Mouse (Mus musculus) right cerebral cortex, adult 18-20 months (tissue): Measurements from ENCODE around the gene Dck.

Experiments used
- DNase-seq: peaks from one replicate; pipeline ENCODE4 v3.0.0; 2022; ENCODE audit warnings: mixed read lengths

Dck gene

DNA sequence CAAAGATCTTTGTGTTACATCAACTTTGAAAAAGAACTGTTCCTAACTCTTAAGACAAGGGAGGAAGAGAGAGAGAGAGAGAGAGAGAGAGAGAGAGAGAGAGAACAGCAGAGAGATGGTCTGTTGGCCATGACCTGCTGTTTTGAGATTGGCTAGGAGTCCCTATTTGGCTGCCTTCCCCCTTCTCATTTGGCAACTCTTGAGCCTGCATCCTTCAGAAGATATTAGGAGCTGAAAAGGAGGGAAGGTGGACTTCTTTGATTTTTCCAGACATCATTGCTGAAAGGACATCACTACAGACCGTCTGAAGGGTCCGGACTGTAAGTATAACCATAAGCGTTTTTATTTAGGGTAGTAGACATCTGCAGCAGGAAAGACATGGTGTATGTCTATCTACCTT, 28.9 kb downstream of the Dck start:
- no peak for DNase-seq

DNA sequence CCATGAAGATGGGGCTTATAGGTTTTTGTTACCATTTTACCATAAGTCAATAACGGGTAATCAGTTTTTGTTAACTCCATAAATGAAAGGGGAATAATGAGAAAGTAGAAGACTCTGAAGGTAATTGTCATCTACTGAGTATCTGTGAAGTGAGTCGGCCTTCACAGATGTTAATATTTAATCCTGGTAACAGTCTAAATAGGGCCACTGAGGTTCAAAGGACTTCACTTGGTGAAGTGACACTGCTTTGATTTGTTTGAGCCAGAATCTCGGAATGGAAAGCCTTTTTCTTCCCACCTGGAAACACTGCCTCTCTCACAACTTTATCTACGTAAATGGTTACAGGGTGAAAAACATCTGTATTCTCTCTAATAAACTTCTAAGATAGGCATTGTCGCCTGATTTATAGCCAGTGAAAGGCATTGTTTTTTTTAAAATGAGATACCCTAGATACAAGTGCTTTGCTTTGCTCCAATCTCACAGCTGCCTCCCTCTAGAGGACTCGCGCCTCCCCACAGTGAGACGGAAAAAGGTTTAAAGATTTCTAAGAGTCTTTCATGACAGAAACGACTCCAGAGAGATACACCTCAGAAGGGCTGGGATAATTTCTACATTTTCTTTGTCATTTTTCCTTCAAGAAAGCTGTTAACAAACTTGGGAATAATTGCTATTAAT, 31.3 kb downstream of the Dck start:
- no peak for DNase-seq

DNA sequence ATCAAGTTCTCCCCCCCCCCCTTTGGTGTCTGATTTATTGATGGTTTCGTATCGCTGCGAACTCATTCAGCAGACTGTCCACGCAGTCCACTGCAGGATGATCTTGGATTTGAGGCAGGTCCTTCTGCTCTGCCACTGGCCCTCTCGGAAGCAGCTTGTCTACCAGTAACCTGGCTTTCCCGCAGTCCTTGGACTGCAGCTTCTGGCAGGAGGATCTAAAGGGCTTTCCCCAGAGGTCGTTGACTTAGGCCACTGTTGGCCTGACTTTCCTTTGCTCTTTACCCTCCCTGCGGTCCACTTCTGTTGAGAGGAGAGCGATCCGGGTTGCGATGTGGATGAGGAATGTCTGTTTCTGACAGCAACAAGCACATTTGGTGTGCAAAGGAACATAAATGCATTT, 31.8 kb downstream of the Dck start:
- no peak for DNase-seq

DNA sequence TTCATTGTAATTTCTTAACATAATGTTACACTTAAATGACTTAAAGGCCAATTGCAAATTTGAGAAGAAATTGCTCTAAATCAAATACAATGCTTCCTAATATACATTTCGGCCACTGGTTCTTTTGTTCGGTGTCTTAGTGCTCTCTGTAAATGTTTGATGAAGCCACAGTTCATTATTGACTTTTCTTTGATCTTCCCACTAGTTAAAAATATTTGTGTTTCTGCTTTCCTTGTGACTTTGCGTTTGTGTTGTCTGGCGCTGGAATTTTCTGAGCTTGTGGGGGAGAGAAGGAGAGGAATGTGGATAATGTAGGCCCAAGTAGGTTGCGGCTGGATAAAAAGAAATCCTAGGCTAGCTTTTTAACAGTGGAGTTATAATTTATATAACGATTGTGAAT, 32.3 kb downstream of the Dck start:
- DNase-seq = no peak

DNA sequence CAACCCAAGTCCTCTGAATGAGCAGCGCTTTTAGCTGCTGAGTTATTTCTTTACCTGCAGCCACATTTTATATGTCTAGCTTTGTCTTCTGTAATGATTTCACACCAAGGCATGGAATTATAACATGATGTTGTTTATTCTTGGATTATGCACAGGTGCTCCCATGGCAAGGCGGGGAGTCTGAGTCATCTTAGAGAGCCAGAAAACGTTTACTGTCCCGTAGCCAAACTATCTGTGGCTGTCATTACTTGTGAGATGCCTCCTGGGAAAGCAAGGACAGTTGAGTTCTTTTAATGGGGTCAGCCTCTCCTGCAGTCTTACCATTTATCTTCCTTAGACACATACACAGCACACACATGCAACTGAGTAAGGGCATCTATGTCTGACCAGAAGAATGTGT, 40.8 kb downstream of the Dck start:
- DNase-seq = no peak

DNA sequence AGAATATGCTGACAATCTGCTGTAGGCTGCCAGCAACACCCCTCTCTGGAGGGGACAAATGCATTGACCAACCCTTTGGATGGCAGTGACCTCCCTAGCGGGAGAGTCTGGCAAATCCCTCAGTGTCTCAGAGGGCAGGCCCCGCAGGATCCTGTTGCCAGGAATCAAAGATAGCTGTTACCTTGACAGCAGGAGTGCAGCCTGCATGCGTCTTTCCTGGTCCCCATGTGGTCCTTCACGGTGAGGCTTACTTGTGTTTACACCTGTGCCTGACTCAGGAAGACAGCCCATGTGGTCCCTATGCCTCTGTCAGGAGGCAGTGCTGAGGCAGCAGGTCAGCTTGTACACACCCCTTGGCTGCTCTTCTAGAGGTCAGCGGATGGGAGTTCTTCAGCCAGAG, 41.5 kb downstream of the Dck start:
- DNase-seq = no peak

DNA sequence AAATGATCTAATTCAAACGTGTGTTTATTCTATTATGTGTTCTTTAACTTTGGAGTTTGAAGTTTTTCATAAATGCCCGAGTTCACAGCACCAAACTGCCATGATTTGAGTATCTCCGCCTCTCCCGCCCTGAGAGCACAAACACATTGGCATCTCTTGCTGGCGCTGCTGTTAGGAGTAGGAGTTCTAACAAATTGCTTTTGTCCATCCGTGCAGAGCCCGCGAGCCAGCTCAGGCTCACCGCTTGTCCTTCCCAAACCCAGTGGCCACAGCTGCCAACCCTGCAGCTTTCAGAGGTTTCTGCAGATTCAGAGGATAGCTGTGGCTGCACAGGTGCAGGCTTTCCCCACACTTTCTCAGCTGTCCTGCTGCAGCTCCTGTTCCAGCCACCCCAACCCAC, 42.5 kb downstream of the Dck start:
- DNase-seq = peak; percentile 3

DNA sequence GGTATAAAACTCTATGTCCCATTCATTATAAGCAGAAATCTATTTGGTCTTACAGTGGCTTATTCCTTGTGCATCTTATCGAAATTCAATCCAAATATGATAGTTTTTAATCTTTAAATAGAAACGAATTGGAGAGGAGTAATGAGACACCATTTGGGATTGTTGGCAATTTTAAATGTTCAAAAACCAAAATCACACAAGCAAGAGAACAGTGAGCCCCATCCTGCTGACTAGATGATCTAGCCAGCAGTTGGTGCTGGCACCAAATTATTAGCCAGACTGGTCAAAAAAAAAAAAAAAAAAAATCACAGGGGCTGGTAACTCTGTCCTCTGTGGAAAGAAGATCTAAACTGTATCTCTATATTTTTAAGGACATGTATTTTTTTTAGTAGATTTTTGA, 48.4 kb downstream of the Dck start:
- DNase-seq = no peak

DNA sequence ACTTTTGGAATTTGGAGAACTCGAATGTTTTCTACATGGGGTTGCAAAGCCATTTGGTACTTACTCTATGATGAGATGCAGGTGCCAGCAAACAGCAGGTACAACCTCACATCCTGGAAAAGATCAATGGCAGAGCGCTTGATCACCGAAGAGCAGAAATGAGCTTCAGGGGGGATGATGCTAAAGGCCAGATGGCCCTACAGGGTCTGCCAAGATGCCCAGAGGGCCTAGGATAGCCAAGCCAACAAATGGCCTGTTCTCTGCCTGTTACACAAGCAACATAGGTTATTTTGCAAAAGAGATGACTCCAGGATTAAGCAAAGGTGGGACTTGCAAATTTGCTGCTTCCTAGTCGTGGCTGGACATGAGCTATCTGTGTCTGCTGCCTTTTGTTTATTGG, 49.8 kb downstream of the Dck start:
- DNase-seq = no peak

DNA sequence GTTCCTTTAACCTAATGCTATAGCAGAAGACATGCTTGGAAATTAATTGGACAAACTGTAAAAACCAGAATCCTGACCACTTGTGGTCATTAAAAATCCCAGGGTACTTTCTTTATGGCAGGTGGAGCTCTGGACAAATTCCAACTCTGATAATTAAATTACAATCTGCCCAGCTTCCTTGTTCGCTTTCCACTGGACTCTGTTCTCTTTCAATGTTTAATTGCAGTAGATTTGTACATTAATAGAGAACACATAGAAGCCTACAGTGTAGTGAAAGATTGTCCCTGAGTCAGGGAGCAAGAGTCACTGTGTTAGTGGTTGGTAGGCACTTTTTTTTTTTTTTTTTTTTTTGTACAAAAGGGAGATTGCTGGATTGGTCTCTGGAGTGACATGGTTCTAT, 56.7 kb downstream of the Dck start:
- DNase-seq = no peak

DNA sequence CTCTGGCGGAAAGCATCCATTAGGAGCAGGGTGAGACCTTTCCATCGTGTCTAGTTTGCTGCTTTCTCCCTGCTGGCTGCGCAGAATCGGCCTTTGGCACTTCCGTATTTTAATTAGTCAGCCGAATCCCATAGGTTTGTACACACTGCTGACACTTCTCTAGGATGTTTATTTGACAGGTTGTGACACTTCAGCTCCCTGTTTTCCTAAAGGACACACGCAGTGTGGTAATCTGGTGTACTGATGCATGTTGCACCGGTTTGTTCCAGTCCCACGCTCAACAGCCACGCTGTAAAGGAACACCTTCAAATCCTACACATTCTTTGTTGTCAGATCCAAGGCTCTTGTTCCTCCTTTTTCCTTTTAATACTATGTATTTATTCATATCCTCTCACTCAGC, 60.0 kb downstream of the Dck start:
- no peak for DNase-seq

DNA sequence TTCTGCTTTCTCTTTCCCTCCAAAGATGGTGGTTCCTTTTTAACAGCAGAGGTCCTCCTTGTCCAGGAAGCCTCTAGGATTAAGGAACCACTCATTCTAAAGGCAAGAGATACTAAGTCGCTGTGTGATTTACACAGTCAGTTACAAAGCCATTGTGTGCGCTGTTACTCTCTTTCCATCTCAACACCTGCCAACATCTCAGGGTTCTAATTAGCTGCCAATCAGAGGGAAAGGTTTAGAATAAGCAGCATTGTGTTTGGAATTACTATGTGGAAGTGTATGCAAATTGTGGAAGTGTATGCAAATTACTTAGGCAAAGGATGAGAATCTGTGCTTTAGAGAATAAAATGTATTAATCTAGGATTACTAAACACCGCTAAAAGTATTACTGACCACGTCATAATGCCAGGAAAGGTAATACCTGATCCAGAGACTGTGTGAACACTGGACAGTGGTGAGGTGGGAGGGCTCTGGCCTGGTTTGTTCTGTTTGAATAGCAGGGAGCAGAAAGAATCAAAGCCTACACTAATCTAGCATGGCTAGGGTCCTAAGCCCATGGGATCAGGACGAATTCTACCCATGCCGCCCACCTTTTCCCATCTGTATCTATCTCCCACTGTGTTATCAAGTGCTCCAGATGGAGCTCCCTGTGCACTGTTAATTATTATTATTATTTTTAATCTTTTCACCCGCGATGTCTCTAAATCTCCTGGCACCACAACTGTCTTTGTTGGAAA, 65.2 kb downstream of the Dck start:
- DNase-seq = no peak

DNA sequence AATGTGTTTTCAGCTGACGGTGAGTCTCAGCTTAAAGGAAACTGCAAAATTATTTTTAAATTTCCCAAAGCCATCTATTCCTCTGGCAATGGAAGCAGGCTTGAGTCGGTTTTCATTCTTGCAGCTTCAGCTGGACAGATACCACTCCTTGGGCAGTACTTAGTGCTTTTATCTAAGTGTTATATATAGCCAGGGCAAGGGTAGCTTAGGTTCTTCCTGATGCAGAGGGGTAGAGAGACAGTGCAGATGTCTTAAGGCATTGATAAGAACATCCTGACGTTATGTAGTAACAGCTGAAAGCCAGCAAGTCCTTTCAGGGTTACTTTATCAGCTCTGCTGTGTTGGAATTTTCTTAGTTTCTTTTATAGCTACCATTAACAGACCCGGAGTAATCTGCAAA, 66.1 kb downstream of the Dck start:
- DNase-seq = no peak

DNA sequence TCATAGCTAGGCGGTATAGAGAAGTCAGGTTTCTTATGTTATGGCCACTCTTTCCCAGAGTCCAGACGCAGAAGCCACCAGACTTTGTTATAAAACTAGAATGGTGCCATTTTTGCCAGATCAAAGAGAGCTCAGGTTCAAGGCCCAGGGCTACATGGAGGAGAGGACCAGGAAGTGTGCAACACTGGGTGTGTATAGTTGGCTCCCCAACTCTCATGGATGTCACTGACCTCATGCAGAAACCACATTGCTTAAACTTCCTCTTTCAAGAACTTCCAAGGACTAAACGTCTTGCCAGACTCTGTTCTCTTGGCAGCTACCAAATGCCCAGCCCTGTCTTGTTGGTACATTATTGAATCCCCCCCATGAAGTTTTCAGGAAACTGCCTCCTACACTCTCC, 67.1 kb downstream of the Dck start:
- no peak for DNase-seq
